Mouse (Mus musculus): ENCODE measurements around the gene Arl15.
A peak's percentile ranks its signal among the peaks of the same experiment; 100 is the strongest.

Arl15 gene

GRCm38 (mm10) chr13:113869212-113870205 lies 75.2 kb downstream of the Arl15 start:
- TF ChIP-seq GATA4 (IDR thresholded peaks at IDR 0.05; ENCODE audit: insufficient replicate concordance, low read length), result peak; percentile 82; the same call in 1 of the 2 replicates

GRCm38 (mm10) chr13:113870403-113870802 lies 76.1 kb downstream of the Arl15 start:
- TF ChIP-seq GATA4 (IDR thresholded peaks at IDR 0.05; ENCODE audit: insufficient replicate concordance, low read length), result peak; percentile 56; the same call in 1 of the 2 replicates

GRCm38 (mm10) chr13:113871853-113872252 lies 77.5 kb downstream of the Arl15 start:
- no peak for TF ChIP-seq GATA4 (IDR thresholded peaks at IDR 0.05; ENCODE audit: insufficient replicate concordance, low read length)

DNA sequence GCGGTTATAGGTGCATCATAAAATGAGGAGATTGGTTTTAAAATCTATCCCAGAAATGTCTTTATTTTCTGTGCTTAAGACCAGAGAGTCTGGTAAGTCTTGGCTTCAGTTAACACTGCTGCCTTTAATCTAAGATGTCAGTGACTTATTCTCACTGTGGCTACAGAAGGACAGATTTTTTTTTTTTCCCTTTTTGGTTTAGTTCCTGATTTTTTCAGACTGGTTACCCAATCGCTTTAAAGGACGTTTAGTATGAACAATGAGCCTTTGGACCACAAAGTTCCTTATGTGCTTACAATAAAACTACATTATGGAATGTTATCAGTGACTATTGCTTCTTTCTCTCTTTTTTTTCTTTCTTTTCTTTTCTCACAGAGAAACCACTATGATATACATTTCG lies 81.4 kb downstream of the Arl15 start:
- no peak for TF ChIP-seq GATA4 (IDR thresholded peaks at IDR 0.05; ENCODE audit: insufficient replicate concordance, low read length)

- TF ChIP-seq GATA4 (IDR thresholded peaks at IDR 0.05; ENCODE audit: insufficient replicate concordance, low read length), result no peak
Observed at GRCm38 (mm10) chr13:113877420-113877819, 83.1 kb downstream of the Arl15 start.

DNA sequence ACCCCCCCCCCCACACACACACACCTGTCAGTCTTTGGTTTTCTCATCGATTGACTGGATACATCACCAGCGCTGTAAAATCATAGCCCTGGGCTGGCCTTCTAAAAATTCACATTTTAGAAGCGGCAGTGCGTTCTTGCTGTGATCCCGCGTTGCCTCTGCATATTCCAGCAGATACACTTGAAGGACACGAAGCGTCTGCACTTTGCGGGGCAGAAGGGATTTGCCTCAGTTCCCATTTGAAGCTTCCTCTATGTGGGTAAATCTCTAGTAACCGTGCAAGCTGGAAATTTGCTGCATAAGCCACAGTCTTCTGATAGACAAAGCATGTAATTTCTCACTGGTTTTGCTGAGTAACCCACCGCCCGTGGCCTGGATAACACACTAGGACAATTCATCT lies 84.3 kb downstream of the Arl15 start:
- no peak for TF ChIP-seq GATA4 (IDR thresholded peaks at IDR 0.05; ENCODE audit: insufficient replicate concordance, low read length)

GRCm38 (mm10) chr13:113879651-113880327 lies 85.5 kb downstream of the Arl15 start:
- TF ChIP-seq GATA4 (IDR thresholded peaks at IDR 0.05; ENCODE audit: insufficient replicate concordance, low read length), result no peak

DNA sequence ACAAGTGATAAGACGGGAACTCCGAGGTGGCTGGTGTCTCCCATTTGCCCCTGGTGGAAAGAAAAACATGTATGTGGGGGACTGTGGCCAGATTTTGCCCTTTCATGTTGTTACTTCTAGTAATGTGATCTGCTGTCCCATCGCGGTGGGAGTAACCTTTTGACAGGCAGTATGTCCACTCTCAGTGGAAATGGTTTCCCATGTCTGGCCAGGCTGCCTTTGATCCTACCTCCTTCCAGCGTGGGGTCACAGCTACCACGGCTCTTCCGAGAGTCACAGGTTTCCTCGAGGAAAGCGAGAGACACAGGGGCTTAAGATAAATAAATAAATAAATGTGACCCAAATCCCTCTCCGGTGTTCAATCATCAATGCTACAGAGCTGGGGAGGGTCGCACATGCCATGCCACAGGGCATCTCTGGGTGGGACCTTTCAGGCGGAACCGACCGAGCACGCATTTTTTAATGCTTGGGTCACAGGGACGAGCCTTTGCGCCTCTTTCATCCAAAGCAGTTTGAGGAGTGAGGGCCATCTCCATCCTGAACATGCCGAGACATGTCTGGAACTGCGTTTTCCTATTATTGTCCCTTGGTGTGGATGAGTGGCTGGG lies 86.4 kb downstream of the Arl15 start:
- TF ChIP-seq GATA4 (IDR thresholded peaks at IDR 0.05; ENCODE audit: insufficient replicate concordance, low read length), result no peak

DNA sequence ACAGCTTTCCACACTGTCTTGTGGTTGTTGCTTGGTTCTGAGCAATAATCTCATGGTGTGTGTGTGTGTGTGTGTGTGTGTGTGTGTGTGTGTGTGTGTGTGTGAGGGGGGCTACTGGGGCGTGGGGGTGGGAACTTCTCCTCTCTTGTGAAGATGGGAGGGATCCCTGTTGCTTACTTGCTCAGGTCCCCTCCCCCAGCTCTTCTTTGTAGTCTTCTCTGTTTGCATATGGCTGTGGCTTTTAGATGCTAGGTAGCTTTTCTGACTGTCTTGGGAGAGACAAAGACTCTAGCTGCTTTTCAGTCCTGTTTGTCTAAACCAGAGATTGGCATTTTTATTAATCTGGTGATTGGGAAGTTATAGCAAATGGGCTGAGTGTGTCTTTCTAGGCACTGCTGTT lies 88.7 kb downstream of the Arl15 start:
- TF ChIP-seq GATA4 (IDR thresholded peaks at IDR 0.05; ENCODE audit: insufficient replicate concordance, low read length), result no peak

- no peak for TF ChIP-seq GATA4 (IDR thresholded peaks at IDR 0.05; ENCODE audit: insufficient replicate concordance, low read length)
Observed at GRCm38 (mm10) chr13:113887090-113887489, 92.8 kb downstream of the Arl15 start.

- no peak for TF ChIP-seq GATA4 (IDR thresholded peaks at IDR 0.05; ENCODE audit: insufficient replicate concordance, low read length)
Observed at GRCm38 (mm10) chr13:113888126-113888525, 93.8 kb downstream of the Arl15 start.

- TF ChIP-seq GATA4 (IDR thresholded peaks at IDR 0.05; ENCODE audit: insufficient replicate concordance, low read length), result no peak
Observed at GRCm38 (mm10) chr13:113888704-113889103, 94.4 kb downstream of the Arl15 start.

DNA sequence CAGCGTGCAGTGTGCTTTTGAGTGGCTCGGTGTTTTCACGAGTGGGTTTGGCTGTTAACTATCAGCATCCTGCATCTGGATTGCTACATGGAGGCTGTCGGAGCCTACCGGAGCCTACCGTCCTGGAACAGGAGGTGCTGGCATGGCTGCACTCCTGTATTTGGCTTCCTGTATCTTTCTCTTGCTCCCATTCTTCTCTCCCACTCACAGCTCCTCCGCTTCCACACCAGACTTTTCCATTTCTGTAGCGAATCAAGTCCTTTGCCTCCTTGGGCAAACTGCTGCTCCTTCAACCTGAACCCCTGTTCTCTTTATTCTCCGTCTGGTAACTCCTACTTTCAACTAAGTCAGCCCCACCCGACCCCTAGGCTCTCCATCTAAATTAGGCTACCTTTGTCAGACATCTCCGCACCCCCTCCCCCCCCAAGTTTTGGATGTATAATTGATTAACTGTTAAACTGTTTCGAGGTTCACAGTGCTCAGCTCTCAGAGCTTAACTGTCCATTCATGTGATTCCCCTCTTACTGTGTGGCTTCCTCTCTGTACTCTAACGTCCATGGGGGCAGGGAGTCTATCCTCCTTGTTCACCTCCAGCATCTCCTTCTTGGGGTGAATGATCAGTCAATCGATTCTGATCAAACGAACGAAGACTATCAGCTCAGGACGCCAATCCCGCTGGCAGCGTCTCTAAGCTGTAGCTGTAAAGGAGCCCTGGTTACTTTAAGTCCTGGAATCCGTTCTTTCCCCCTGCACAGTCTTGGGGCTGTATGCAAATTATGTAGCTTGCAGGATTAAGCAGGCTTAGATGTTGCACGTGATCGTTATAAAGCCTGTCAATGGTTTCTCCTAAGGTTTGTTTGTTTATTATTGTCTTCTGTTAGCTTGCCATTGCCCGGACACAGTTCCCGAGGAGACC lies 95.1 kb downstream of the Arl15 start:
- TF ChIP-seq GATA4 (IDR thresholded peaks at IDR 0.05; ENCODE audit: insufficient replicate concordance, low read length), result no peak

DNA sequence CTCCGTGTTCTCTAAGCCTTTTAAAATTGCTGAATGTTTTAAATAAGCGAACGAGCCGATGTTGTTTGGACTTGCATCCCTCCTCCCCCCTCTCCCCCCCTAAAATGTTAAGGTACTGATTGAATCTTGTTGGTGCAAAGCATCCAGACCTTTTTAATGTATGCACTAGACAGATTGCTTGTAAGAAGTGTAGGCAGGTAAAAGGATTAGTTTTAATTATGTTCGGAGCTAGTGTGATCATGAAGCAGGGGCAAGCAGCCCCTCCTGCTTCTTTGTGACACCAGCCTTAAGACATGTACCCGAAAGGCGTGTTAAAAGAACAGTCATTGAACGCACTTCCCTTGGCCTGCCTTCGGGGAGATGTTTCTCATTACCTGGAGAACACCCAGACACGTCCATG lies 102.4 kb downstream of the Arl15 start:
- no peak for TF ChIP-seq GATA4 (IDR thresholded peaks at IDR 0.05; ENCODE audit: insufficient replicate concordance, low read length)

GRCm38 (mm10) chr13:113897498-113897897 lies 103.2 kb downstream of the Arl15 start:
- no peak for TF ChIP-seq GATA4 (IDR thresholded peaks at IDR 0.05; ENCODE audit: insufficient replicate concordance, low read length)
